Mouse (Mus musculus): ENCODE results near the gene Iars2. TPM values are rescaled to one million over a fixed set of nuclear protein-coding genes. Genes with fewer than 3 reads are reported as not detected.

Iars2 gene
- polyA plus RNA-seq, 1 experiment from 2014 or later: 18.4 TPM

DNA sequence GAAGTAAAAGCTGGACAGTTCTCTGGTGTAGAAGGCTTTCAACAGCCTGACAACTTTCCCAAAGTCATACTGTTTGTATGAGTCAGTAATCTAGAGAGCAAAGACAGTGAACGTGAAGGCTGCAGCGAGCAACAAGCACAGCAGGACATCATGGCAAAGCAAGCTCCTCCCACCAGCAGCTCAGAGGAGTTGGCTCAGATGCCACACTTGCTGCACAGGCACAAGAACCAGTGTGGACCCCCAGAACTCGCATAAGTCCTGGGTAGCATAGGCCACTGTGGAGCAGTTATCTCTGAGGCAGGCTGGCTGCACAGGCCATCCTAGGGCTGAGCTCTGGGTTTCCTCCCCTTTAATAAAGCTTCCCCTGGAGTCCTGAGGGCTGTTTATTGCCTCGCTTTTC, 37.9 kb downstream of the Iars2 start:
- no peaks in the 10 kb centered on the region for H3K4me1 ChIP-seq (replicated peaks; ENCODE audit: control insufficient read depth, insufficient read depth, low read length)
- H3K9ac ChIP-seq: no peak overlapping the region
- no peak for DNase-seq (ENCODE audit: low spot score)
- 76% methylated on average over 4 of the region's 4 CpGs for WGBS
- H3K9me3 ChIP-seq (ENCODE audit: control insufficient read depth, low read length): no peaks in the 10 kb centered on the region
- H3K4me2 ChIP-seq (replicated peaks): no peak overlapping the region
- no peak overlapping the region for H3K27ac ChIP-seq
- no peaks in the 10 kb centered on the region for H3K27me3 ChIP-seq (ENCODE audit: control insufficient read depth, insufficient read depth, low read length)
- no peak for ATAC-seq (ENCODE audit: low FRiP score)
- H3K4me3 ChIP-seq (replicated peaks; ENCODE audit: low read length): no peak overlapping the region
- peaks cover 88% of the 10 kb centered on the region for H3K36me3 ChIP-seq (replicated peaks; ENCODE audit: control insufficient read depth, insufficient read depth)

- DNase-seq (ENCODE audit: low spot score): no peak
- no peaks in the 10 kb centered on the region for H3K27me3 ChIP-seq (ENCODE audit: control insufficient read depth, insufficient read depth, low read length)
- H3K9ac ChIP-seq: no peak overlapping the region
- 91% methylated on average over 5 of the region's 5 CpGs for WGBS
- ATAC-seq (ENCODE audit: low FRiP score): no peak
- peaks cover 86% of the 10 kb centered on the region for H3K36me3 ChIP-seq (replicated peaks; ENCODE audit: control insufficient read depth, insufficient read depth)
- H3K4me1 ChIP-seq (replicated peaks; ENCODE audit: control insufficient read depth, insufficient read depth, low read length): no peaks in the 10 kb centered on the region
- H3K27ac ChIP-seq: no peak overlapping the region
- no peaks in the 10 kb centered on the region for H3K9me3 ChIP-seq (ENCODE audit: control insufficient read depth, low read length)
- no peak overlapping the region for H3K4me3 ChIP-seq (replicated peaks; ENCODE audit: low read length)
- H3K4me2 ChIP-seq (replicated peaks): no peak overlapping the region
Observed at GRCm38 (mm10) chr1:185289231-185289630, 40.0 kb downstream of the Iars2 start.

- Histone ChIP-seq H3K9me3 (ENCODE audit: control insufficient read depth, low read length) (no peaks in the 10 kb centered on the region), H3K36me3 (replicated peaks; ENCODE audit: control insufficient read depth, insufficient read depth) (peaks cover 85% of the 10 kb centered on the region), H3K27me3 (ENCODE audit: control insufficient read depth, insufficient read depth, low read length) (no peaks in the 10 kb centered on the region), H3K4me2 (replicated peaks) (no peak overlapping the region), H3K4me1 (replicated peaks; ENCODE audit: control insufficient read depth, insufficient read depth, low read length) (no peaks in the 10 kb centered on the region), H3K9ac (no peak overlapping the region), H3K4me3 (replicated peaks; ENCODE audit: low read length) (no peak overlapping the region), H3K27ac (no peak overlapping the region)
- WGBS: 95% methylated on average over 20 of the region's 20 CpGs
- ATAC-seq (ENCODE audit: low FRiP score) (no peak), DNase-seq (ENCODE audit: low spot score) (no peak)
Observed at GRCm38 (mm10) chr1:185287066-185287465, 42.1 kb downstream of the Iars2 start.

DNA sequence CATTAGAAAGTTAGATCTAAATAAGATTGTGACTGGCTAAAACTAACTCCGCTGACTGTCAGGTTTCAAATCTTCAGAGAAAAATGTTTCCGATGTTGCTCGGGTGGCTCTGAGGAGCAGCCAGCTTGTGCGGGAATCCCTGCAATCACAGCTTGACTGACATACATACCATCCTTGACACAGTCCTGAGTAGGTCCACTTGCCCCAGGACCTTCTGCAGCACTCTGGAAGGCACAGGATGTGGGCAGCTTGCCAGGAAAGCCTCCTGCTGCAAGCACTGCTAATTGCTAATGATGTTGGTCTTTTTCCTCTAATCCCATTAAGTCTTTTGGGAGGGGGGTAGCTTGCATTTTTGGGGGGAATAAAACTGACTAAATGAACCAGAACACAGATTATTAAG, 44.0 kb downstream of the Iars2 start:
- H3K27ac ChIP-seq: no peak overlapping the region
- WGBS: 88% methylated on average over 4 of the region's 4 CpGs
- no peaks in the 10 kb centered on the region for H3K4me1 ChIP-seq (replicated peaks; ENCODE audit: control insufficient read depth, insufficient read depth, low read length)

DNA sequence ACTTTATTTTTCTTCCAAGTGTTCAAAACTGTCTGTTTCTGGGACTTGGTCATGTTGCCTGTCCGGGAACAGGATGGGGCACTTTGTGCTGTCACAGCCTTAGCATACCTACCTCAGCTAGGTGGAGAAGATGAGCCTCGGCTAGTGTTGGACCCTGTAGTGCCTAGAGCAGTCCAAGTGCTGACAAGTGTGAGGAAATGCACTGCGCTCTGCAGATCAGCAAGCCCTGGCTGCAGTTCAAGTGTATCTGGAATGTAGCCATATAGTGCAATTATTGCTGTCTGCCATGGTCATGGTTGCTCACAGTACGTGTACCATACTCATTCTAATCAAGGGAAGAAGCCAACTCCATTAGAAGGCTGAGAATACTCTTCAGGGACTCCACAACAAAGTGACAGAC, 44.5 kb downstream of the Iars2 start:
- Histone ChIP-seq H3K27ac (no peak overlapping the region), H3K4me3 (replicated peaks; ENCODE audit: low read length) (no peak overlapping the region), H3K4me1 (replicated peaks; ENCODE audit: control insufficient read depth, insufficient read depth, low read length) (no peaks in the 10 kb centered on the region), H3K4me2 (replicated peaks) (no peak overlapping the region), H3K9ac (no peak overlapping the region), H3K9me3 (ENCODE audit: control insufficient read depth, low read length) (no peaks in the 10 kb centered on the region), H3K36me3 (replicated peaks; ENCODE audit: control insufficient read depth, insufficient read depth) (peaks cover 86% of the 10 kb centered on the region), H3K27me3 (ENCODE audit: control insufficient read depth, insufficient read depth, low read length) (no peaks in the 10 kb centered on the region)
- ATAC-seq (ENCODE audit: low FRiP score): peak; percentile 69; the same call in 1 of the 2 replicates
- WGBS: 70% methylated on average over 4 of the region's 4 CpGs
- DNase-seq (ENCODE audit: low spot score): peak; percentile 81

More for the DNA sequence above, 44.0 kb downstream of the Iars2 start:
- peaks cover 86% of the 10 kb centered on the region for H3K36me3 ChIP-seq (replicated peaks; ENCODE audit: control insufficient read depth, insufficient read depth)
- ATAC-seq (ENCODE audit: low FRiP score) (peak; percentile 48; the same call in 1 of the 2 replicates), DNase-seq (ENCODE audit: low spot score) (peak; percentile 61)
- no peak overlapping the region for H3K4me3 ChIP-seq (replicated peaks; ENCODE audit: low read length)
- no peaks in the 10 kb centered on the region for H3K27me3 ChIP-seq (ENCODE audit: control insufficient read depth, insufficient read depth, low read length)
- no peaks in the 10 kb centered on the region for H3K9me3 ChIP-seq (ENCODE audit: control insufficient read depth, low read length)
- H3K4me2 ChIP-seq (replicated peaks): no peak overlapping the region
- no peak overlapping the region for H3K9ac ChIP-seq

- DNase-seq (ENCODE audit: low spot score) (no peak), ATAC-seq (ENCODE audit: low FRiP score) (no peak)
- 86% methylated on average over 15 of the region's 15 CpGs for WGBS
Observed at GRCm38 (mm10) chr1:185283247-185283646, 45.9 kb downstream of the Iars2 start.

GRCm38 (mm10) chr1:185282846-185283245, 46.4 kb downstream of the Iars2 start:
- H3K36me3 ChIP-seq (replicated peaks; ENCODE audit: control insufficient read depth, insufficient read depth): peaks cover 97% of the 10 kb centered on the region
- H3K27me3 ChIP-seq (ENCODE audit: control insufficient read depth, insufficient read depth, low read length): no peaks in the 10 kb centered on the region
- ATAC-seq (ENCODE audit: low FRiP score): no peak

More at GRCm38 (mm10) chr1:185283247-185283646, 45.9 kb downstream of the Iars2 start:
- Histone ChIP-seq H3K4me1 (replicated peaks; ENCODE audit: control insufficient read depth, insufficient read depth, low read length) (no peaks in the 10 kb centered on the region), H3K27ac (no peak overlapping the region), H3K9ac (no peak overlapping the region), H3K4me3 (replicated peaks; ENCODE audit: low read length) (no peak overlapping the region), H3K27me3 (ENCODE audit: control insufficient read depth, insufficient read depth, low read length) (no peaks in the 10 kb centered on the region), H3K4me2 (replicated peaks) (no peak overlapping the region), H3K36me3 (replicated peaks; ENCODE audit: control insufficient read depth, insufficient read depth) (peaks cover 95% of the 10 kb centered on the region), H3K9me3 (ENCODE audit: control insufficient read depth, low read length) (no peaks in the 10 kb centered on the region)

GRCm38 (mm10) chr1:185280616-185281015, 48.6 kb downstream of the Iars2 start:
- H3K9ac ChIP-seq: no peak overlapping the region
- H3K4me1 ChIP-seq (replicated peaks; ENCODE audit: control insufficient read depth, insufficient read depth, low read length): no peaks in the 10 kb centered on the region
- no peak overlapping the region for H3K4me3 ChIP-seq (replicated peaks; ENCODE audit: low read length)
- WGBS: 98% methylated on average over 4 of the region's 4 CpGs
- no peaks in the 10 kb centered on the region for H3K9me3 ChIP-seq (ENCODE audit: control insufficient read depth, low read length)
- H3K27ac ChIP-seq: no peak overlapping the region
- DNase-seq (ENCODE audit: low spot score): no peak
- no peak overlapping the region for H3K4me2 ChIP-seq (replicated peaks)
- no peaks in the 10 kb centered on the region for H3K27me3 ChIP-seq (ENCODE audit: control insufficient read depth, insufficient read depth, low read length)
- ATAC-seq (ENCODE audit: low FRiP score): no peak
- H3K36me3 ChIP-seq (replicated peaks; ENCODE audit: control insufficient read depth, insufficient read depth): peaks cover 97% of the 10 kb centered on the region

More at GRCm38 (mm10) chr1:185282846-185283245, 46.4 kb downstream of the Iars2 start:
- Histone ChIP-seq H3K4me2 (replicated peaks) (no peak overlapping the region), H3K9ac (no peak overlapping the region), H3K9me3 (ENCODE audit: control insufficient read depth, low read length) (no peaks in the 10 kb centered on the region), H3K27ac (no peak overlapping the region), H3K4me1 (replicated peaks; ENCODE audit: control insufficient read depth, insufficient read depth, low read length) (no peaks in the 10 kb centered on the region), H3K4me3 (replicated peaks; ENCODE audit: low read length) (no peak overlapping the region)
- 94% methylated on average over 11 of the region's 11 CpGs for WGBS
- no peak for DNase-seq (ENCODE audit: low spot score)

- H3K9me3 ChIP-seq (ENCODE audit: control insufficient read depth, low read length): no peaks in the 10 kb centered on the region
- DNase-seq (ENCODE audit: low spot score): no peak
- H3K4me2 ChIP-seq (replicated peaks): no peak overlapping the region
- H3K9ac ChIP-seq: no peak overlapping the region
- no peaks in the 10 kb centered on the region for H3K4me1 ChIP-seq (replicated peaks; ENCODE audit: control insufficient read depth, insufficient read depth, low read length)
- H3K4me3 ChIP-seq (replicated peaks; ENCODE audit: low read length): no peak overlapping the region
- no peaks in the 10 kb centered on the region for H3K27me3 ChIP-seq (ENCODE audit: control insufficient read depth, insufficient read depth, low read length)
- WGBS: 90% methylated on average over 9 of the region's 9 CpGs
- H3K27ac ChIP-seq: no peak overlapping the region
- H3K36me3 ChIP-seq (replicated peaks; ENCODE audit: control insufficient read depth, insufficient read depth): peaks cover 98% of the 10 kb centered on the region
- ATAC-seq (ENCODE audit: low FRiP score): no peak
Observed at GRCm38 (mm10) chr1:185279288-185279687, 49.9 kb downstream of the Iars2 start.

- Histone ChIP-seq H3K27ac (no peak overlapping the region), H3K9me3 (ENCODE audit: control insufficient read depth, low read length) (no peaks in the 10 kb centered on the region), H3K27me3 (ENCODE audit: control insufficient read depth, insufficient read depth, low read length) (no peaks in the 10 kb centered on the region), H3K9ac (no peak overlapping the region), H3K36me3 (replicated peaks; ENCODE audit: control insufficient read depth, insufficient read depth) (peaks cover 93% of the 10 kb centered on the region), H3K4me1 (replicated peaks; ENCODE audit: control insufficient read depth, insufficient read depth, low read length) (no peaks in the 10 kb centered on the region), H3K4me2 (replicated peaks) (no peak overlapping the region), H3K4me3 (replicated peaks; ENCODE audit: low read length) (no peak overlapping the region)
- DNase-seq (ENCODE audit: low spot score): no peak
- 96% methylated on average over 11 of the region's 11 CpGs for WGBS
- ATAC-seq (ENCODE audit: low FRiP score): no peak
Observed at GRCm38 (mm10) chr1:185277022-185277421, 52.2 kb downstream of the Iars2 start.

All from hindbrain, embryonic 14.5 days (tissue).